Mouse (Mus musculus) megakaryocyte, embryonic 14.5 days (primary cell): ENCODE measurements around the gene Ppp4r3a. TPM values are rescaled to one million over a fixed set of nuclear protein-coding genes. Genes with fewer than 3 reads are reported as not detected.
"Not testable (repeated sequence)": the region's sequence is repeated elsewhere in the genome, so short reads cannot be mapped to it uniquely, and the experiment has no call there.

Source experiments
- H3K27me3 ChIP-seq: replicated peaks from 2 replicates; pipeline ENCODE3; 2012; ENCODE audit warnings: inconsistent platforms
- H3K36me3 ChIP-seq: replicated peaks from 2 replicates; pipeline ENCODE3; 2012; ENCODE audit warnings: low read length, inconsistent platforms, mixed read lengths
- H3K4me1 ChIP-seq: 2 replicates; pipeline ENCODE4 v1.6.1; 2012; ENCODE audit warnings: inconsistent platforms
- H3K4me3 ChIP-seq: replicated peaks from 2 replicates; pipeline ENCODE3; 2012; ENCODE audit warnings: moderate library complexity, mild to moderate bottlenecking, inconsistent platforms
- H3K9me3 ChIP-seq: 2 replicates; pipeline ENCODE4 v1.6.1; 2012; ENCODE audit warnings: inconsistent platforms
- FLI1 ChIP-seq: IDR thresholded peaks from 2 replicates; pipeline ENCODE4 v1.6.1; 2012; ENCODE audit warnings: low read length, inconsistent platforms, mixed read lengths
- GATA1 ChIP-seq: IDR thresholded peaks from 3 replicates; pipeline ENCODE4 v1.6.1; 2012; ENCODE audit warnings: mixed read lengths, low read length, inconsistent platforms, borderline replicate concordance
- polyA plus RNA-seq: library from polyadenylated mRNA; stranded (reverse); fragments of >175 nt; gene quantifications from 2 replicates; pipeline ENCODE4 v1.2.3, GENCODE M21; 2012; ENCODE audit warnings: low replicate concordance; ENCODE audit not compliant: insufficient read depth

Gene Ppp4r3a
- polyA plus RNA-seq = 5.3 and 9.6 TPM in 2 replicates

GRCm38 (mm10) chr12:101083076-101083838 lies at the start of gene Ppp4r3a:
Gene Ppp4r3a, minus strand, starts transcription at chr12:101083702.
- Histone ChIP-seq H3K9me3 (no peaks in the 10 kb centered on the region), H3K36me3 (peaks cover 16% of the 10 kb centered on the region), H3K27me3 (no peaks in the 10 kb centered on the region), H3K4me1 (peaks cover 30% of the 10 kb centered on the region), H3K4me3 (peak within 1 kb of the TSS; percentile 99)
- no peak; the same call in 1 of the 2 replicates for TF ChIP-seq FLI1
- TF ChIP-seq GATA1 = no peak

GRCm38 (mm10) chr12:101123013-101123412 lies 39.5 kb upstream of the Ppp4r3a start:
- H3K4me1 ChIP-seq = no peaks in the 10 kb centered on the region
- TF ChIP-seq FLI1 (no peak), GATA1 (no peak)
- H3K9me3 ChIP-seq = peaks cover 6% of the 10 kb centered on the region
- H3K27me3 ChIP-seq = peaks cover 2% of the 10 kb centered on the region
- no peaks in the 10 kb centered on the region for H3K36me3 ChIP-seq
- no peak overlapping the region for H3K4me3 ChIP-seq

GRCm38 (mm10) chr12:101122066-101122465 lies 38.6 kb upstream of the Ppp4r3a start:
- H3K9me3 ChIP-seq, H3K4me3 ChIP-seq, H3K27me3 ChIP-seq, H3K4me1 ChIP-seq, H3K36me3 ChIP-seq: not testable (repeated sequence)

- not testable (repeated sequence) for H3K36me3 ChIP-seq, H3K4me3 ChIP-seq, H3K4me1 ChIP-seq, H3K9me3 ChIP-seq, H3K27me3 ChIP-seq
These were observed 26.5 kb upstream of the Ppp4r3a start for GRCm38 (mm10) chr12:101109794-101110585.

GRCm38 (mm10) chr12:101107722-101108121 lies 24.2 kb upstream of the Ppp4r3a start:
- Histone ChIP-seq H3K9me3 (peaks cover 9% of the 10 kb centered on the region), H3K4me1 (no peaks in the 10 kb centered on the region), H3K36me3 (no peaks in the 10 kb centered on the region), H3K4me3 (no peak overlapping the region), H3K27me3 (peaks cover 8% of the 10 kb centered on the region)
- TF ChIP-seq FLI1 (no peak), GATA1 (no peak)

- Histone ChIP-seq H3K4me1 (no peaks in the 10 kb centered on the region), H3K4me3 (no peak overlapping the region), H3K36me3 (no peaks in the 10 kb centered on the region), H3K9me3 (peaks cover 9% of the 10 kb centered on the region; the same call in 1 of the 2 replicates), H3K27me3 (peaks cover 8% of the 10 kb centered on the region)
- TF ChIP-seq FLI1 = no peak
- no peak for TF ChIP-seq GATA1
These were observed 22.1 kb upstream of the Ppp4r3a start for GRCm38 (mm10) chr12:101105571-101105970.

GRCm38 (mm10) chr12:101102648-101103047 lies 19.1 kb upstream of the Ppp4r3a start:
- TF ChIP-seq FLI1 = no peak
- no peak for TF ChIP-seq GATA1

GRCm38 (mm10) chr12:101093678-101094077 lies 10.2 kb upstream of the Ppp4r3a start:
- not testable (repeated sequence) for H3K36me3 ChIP-seq, H3K27me3 ChIP-seq, H3K4me3 ChIP-seq, H3K4me1 ChIP-seq
- peaks cover 20% of the 10 kb centered on the region for H3K9me3 ChIP-seq

More at GRCm38 (mm10) chr12:101102648-101103047, 19.1 kb upstream of the Ppp4r3a start:
- Histone ChIP-seq H3K4me3 (no peak overlapping the region), H3K27me3 (peaks cover 4% of the 10 kb centered on the region), H3K4me1 (no peaks in the 10 kb centered on the region), H3K9me3 (peaks cover 8% of the 10 kb centered on the region; the same call in 1 of the 2 replicates), H3K36me3 (no peaks in the 10 kb centered on the region)

GRCm38 (mm10) chr12:101089955-101090354 lies 6.5 kb upstream of the Ppp4r3a start:
- no peak overlapping the region for H3K4me3 ChIP-seq
- no peaks in the 10 kb centered on the region for H3K36me3 ChIP-seq
- H3K4me1 ChIP-seq = peaks cover 4% of the 10 kb centered on the region; the same call in 1 of the 2 replicates
- H3K27me3 ChIP-seq = no peaks in the 10 kb centered on the region
- no peaks in the 10 kb centered on the region; the same call in 1 of the 2 replicates for H3K9me3 ChIP-seq
- no peak for TF ChIP-seq FLI1
- TF ChIP-seq GATA1 = no peak

- TF ChIP-seq FLI1 (no peak), GATA1 (no peak)
- no peak overlapping the region for H3K4me3 ChIP-seq
- no peaks in the 10 kb centered on the region for H3K9me3 ChIP-seq
- no peaks in the 10 kb centered on the region for H3K36me3 ChIP-seq
- H3K27me3 ChIP-seq = no peaks in the 10 kb centered on the region
- H3K4me1 ChIP-seq = peaks cover 13% of the 10 kb centered on the region; the same call in 1 of the 2 replicates
These were observed 3.9 kb upstream of the Ppp4r3a start for GRCm38 (mm10) chr12:101087406-101087805.
